Mouse (Mus musculus) thymus, postnatal 4 days (tissue): ENCODE measurements around the gene Smok2b.
"Not testable (repeated sequence)": the region's sequence is repeated elsewhere in the genome, so short reads cannot be mapped to it uniquely, and the experiment has no call there.

Experiments used
- DNase-seq: peaks from one replicate; pipeline ENCODE4 v3.0.0; 2021

Smok2b gene

DNA sequence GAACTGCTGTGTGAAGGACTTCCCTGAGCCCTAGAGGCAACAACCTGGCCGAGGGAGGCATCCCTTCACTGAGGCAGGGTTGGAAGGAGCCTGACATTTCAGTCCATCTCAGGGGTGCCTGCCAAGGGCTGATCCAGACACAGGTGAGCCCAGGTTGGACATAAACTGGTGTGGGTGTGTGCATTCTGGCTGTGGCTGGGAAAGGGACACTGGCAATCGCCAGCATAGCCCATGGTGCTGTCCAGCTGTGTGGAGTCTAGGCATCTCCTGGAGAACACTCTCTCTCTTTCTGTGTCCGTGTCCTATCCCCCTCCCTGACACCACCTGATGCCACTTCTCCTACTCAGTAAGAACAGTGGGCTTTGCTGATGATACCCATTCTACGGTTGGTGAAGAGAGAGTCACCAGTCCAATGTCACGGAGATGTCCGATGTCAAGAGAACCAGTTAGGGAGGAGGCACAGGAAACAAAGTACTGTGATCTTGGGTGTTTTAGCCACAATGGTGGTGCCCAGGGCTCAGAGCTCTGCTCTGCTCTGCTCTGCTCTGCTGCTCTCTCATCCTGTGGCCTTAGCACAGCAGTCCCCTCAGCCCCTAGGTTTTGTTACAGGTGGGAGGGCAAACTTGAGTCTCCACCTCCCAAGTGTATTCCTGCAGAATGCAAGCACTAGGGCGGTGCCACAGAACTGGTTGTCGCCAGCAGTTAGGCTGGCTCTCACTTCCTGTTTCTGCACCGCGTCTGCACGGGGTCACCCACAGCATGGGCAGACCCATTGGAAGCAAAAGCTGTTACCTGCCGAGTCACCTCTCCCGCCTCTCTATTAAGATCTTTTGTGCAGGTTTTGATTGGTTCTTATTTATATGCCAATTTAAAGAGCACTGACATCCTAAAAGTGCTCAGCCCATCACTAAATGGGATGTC lies 11.0 kb downstream of the Smok2b start:
- not testable (repeated sequence) for DNase-seq

DNA sequence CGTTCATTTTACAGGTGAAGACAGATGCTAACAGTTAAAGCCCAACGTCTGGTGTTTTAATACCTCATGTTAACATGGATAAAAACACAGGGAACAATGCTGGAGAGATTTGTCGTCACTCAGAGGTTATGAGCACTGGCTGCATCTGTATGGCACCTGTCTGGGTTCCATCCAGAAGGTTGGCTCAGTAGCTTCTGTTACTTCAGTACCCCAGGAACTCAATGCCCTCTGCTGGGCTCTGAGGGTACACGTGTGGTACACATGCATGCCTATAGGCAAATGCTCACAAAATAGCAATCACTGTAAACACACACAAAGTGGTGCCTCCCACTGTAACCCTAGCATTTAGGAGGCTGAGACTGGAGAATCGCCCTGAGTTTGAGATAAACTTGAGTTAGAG lies 24.7 kb downstream of the Smok2b start:
- DNase-seq, result not testable (repeated sequence)
